Mouse (Mus musculus): Measurements from ENCODE around the gene Klk1b9. TPM values are rescaled to one million over a fixed set of nuclear protein-coding genes. Genes with fewer than 3 reads are reported as not detected.
"Not testable (repeated sequence)": the region's sequence is repeated elsewhere in the genome, so short reads cannot be mapped to it uniquely, and the experiment has no call there.

Gene Klk1b9
- polyA plus RNA-seq (2014; fragmentation: Nextera tagmentation; extraction: Ambion mirVana) = not detected in 2 replicates

DNA sequence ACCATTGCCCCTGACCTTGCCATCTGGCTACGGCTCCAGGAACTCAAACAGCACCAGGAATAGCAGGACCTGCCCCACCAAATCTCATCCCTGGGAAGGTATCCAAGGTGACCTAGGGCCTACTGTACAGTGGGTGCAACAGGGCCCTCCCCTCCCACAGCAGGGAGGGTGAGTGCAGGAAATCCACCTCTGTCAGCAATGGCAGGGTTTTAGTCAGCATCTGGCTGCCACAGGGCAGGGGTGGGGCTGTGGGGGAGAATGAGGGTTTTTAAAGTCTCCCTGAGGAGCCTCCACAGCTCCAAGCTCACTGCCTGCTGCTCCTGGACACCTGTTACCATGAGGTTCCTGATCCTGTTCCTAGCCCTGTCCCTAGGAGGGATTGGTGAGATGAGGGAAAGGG lies at the start of gene Klk1b9:
Gene Klk1b9, plus strand, starts transcription at position 301 of the 400 bp plus-strand sequence.
- not testable (repeated sequence) for H3K4me3 ChIP-seq (ENCODE audit: low read depth, low read length); DNase-seq (ENCODE audit: low spot score); H3K9ac ChIP-seq (ENCODE audit: low read depth, low read length); H3K27ac ChIP-seq (replicated peaks; ENCODE audit: low read depth, low read length); H3K9me3 ChIP-seq (ENCODE audit: control insufficient read depth, low read length); H3K4me2 ChIP-seq (ENCODE audit: low read depth, low read length); H3K36me3 ChIP-seq (ENCODE audit: control insufficient read depth, insufficient read depth, low read length); H3K4me1 ChIP-seq (ENCODE audit: control insufficient read depth, insufficient read depth, low read length); H3K27me3 ChIP-seq (replicated peaks; ENCODE audit: control insufficient read depth, insufficient read depth, low read length); ATAC-seq (ENCODE audit: low read depth)
- 88% methylated on average over 1 of the region's 1 CpGs for WGBS

DNA sequence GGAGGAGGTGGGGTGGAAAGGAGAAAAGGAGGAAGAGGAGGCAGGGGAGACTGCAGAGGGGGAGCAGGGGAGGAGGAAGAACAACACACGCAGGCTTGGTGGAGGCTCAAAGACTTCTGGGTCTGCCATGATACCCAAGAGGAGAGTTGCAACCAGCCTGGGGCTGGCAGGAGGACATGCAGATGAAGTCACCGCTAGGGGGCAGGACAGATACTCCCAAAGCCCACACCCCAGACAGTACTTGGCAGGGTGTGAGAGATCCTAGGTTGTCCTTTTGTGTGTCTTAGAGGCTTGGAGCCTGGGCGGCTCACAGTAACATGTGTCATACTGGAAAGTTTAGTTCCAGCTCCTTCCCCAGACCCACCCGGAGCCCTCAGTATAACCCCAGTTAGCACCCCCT lies 47.3 kb upstream of the Klk1b9 start:
- Histone ChIP-seq H3K9me3 (ENCODE audit: control insufficient read depth, low read length) (no peaks in the 10 kb centered on the region), H3K4me2 (ENCODE audit: low read depth, low read length) (no peak overlapping the region), H3K27me3 (replicated peaks; ENCODE audit: control insufficient read depth, insufficient read depth, low read length) (no peaks in the 10 kb centered on the region), H3K4me3 (ENCODE audit: low read depth, low read length) (no peak overlapping the region), H3K9ac (ENCODE audit: low read depth, low read length) (no peak overlapping the region), H3K36me3 (ENCODE audit: control insufficient read depth, insufficient read depth, low read length) (no peaks in the 10 kb centered on the region), H3K4me1 (ENCODE audit: control insufficient read depth, insufficient read depth, low read length) (no peaks in the 10 kb centered on the region), H3K27ac (replicated peaks; ENCODE audit: low read depth, low read length) (no peak overlapping the region)
- DNase-seq (ENCODE audit: low spot score) = peak; percentile 10
- 40% methylated on average over 4 of the region's 4 CpGs for WGBS
- ATAC-seq (ENCODE audit: low read depth) = no peak; the same call in 1 of the 2 replicates

DNA sequence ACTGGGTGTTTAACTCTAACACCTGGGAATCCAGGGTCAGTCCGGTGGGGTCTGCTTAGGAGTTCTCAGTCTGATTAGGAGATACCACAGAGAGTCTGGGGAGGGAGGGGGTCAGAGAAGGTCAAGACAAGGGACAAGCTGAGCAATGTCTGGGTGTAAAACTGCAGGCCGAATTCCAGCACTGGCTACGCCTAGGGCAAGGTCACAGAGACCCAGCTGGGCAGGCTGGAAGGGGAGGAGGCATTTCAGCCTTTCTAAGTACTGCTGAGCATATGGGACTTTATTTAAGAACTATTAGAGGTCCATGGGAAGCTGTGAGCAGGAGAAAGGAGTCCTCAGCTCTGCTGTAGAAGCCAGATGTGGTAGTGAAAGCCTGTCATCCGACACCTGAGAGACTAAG lies 43.5 kb upstream of the Klk1b9 start:
- DNase-seq (ENCODE audit: low spot score) (no peak), ATAC-seq (ENCODE audit: low read depth) (no peak)
- H3K4me1 ChIP-seq (ENCODE audit: control insufficient read depth, insufficient read depth, low read length) = no peaks in the 10 kb centered on the region
- no peaks in the 10 kb centered on the region for H3K9me3 ChIP-seq (ENCODE audit: control insufficient read depth, low read length)
- H3K4me3 ChIP-seq (ENCODE audit: low read depth, low read length) = no peak overlapping the region
- no peaks in the 10 kb centered on the region for H3K27me3 ChIP-seq (replicated peaks; ENCODE audit: control insufficient read depth, insufficient read depth, low read length)
- H3K27ac ChIP-seq (replicated peaks; ENCODE audit: low read depth, low read length) = no peak overlapping the region
- no peak overlapping the region for H3K4me2 ChIP-seq (ENCODE audit: low read depth, low read length)
- WGBS = 46% methylated on average over 4 of the region's 4 CpGs
- no peak overlapping the region for H3K9ac ChIP-seq (ENCODE audit: low read depth, low read length)
- H3K36me3 ChIP-seq (ENCODE audit: control insufficient read depth, insufficient read depth, low read length) = no peaks in the 10 kb centered on the region

DNA sequence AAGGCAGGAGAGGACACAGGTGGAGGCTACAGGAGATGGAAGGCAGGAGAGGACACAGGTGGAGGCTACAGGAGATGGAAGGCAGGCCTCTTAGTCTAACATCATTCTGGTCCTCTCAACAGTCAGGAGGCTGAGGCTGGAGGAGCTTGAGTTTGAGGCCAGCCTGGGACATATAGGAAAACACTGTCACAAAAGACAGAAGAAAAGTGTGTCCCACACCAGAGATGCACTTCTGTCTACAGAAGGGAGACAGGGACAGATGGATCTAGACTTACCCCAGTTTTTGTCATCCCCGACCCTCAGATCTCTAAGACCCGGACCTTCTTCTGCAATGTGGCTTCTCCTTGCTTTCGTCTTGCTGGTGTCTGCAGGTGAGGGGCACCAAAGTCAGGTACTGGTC lies 42.4 kb upstream of the Klk1b9 start, which contains the start of gene Klk15:
Gene Klk15, plus strand, starts transcription at position 301 of the 400 bp plus-strand sequence.
- no peak for ATAC-seq (ENCODE audit: low read depth)
- H3K4me2 ChIP-seq (ENCODE audit: low read depth, low read length) = no peak within 1 kb of the TSS
- 83% methylated on average over 3 of the region's 3 CpGs for WGBS

DNA sequence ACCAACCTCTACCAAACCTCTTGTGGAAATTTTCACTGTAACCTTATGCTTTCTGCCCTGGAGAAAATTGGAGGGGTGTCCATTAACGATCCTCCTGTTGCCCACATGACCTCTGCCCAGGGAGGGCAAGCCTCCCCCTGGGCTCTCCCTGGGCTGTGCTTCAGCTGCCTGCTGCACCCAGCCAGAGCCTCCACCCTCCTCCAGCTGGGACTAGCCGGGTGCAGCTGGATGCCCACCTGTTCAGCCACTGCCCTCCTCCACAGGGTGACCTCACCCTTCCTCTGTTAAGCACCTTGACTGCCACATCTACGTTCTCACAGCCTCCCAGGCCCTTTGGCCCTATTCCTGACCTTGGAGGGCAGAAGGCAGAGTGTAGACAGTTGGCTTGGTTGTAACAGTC lies 41.1 kb upstream of the Klk1b9 start:
- no peaks in the 10 kb centered on the region for H3K4me1 ChIP-seq (ENCODE audit: control insufficient read depth, insufficient read depth, low read length)
- H3K27me3 ChIP-seq (replicated peaks; ENCODE audit: control insufficient read depth, insufficient read depth, low read length) = no peaks in the 10 kb centered on the region
- no peaks in the 10 kb centered on the region for H3K9me3 ChIP-seq (ENCODE audit: control insufficient read depth, low read length)
- no peak overlapping the region for H3K9ac ChIP-seq (ENCODE audit: low read depth, low read length)
- ATAC-seq (ENCODE audit: low read depth) (no peak), DNase-seq (ENCODE audit: low spot score) (no peak)
- H3K36me3 ChIP-seq (ENCODE audit: control insufficient read depth, insufficient read depth, low read length) = no peaks in the 10 kb centered on the region
- 59% methylated on average over 3 of the region's 3 CpGs for WGBS
- H3K4me3 ChIP-seq (ENCODE audit: low read depth, low read length) = no peak overlapping the region
- no peak overlapping the region for H3K27ac ChIP-seq (replicated peaks; ENCODE audit: low read depth, low read length)
- no peak overlapping the region for H3K4me2 ChIP-seq (ENCODE audit: low read depth, low read length)

More for the DNA sequence above, 42.4 kb upstream of the Klk1b9 start, which contains the start of gene Klk15:
- Histone ChIP-seq H3K36me3 (ENCODE audit: control insufficient read depth, insufficient read depth, low read length) (no peaks in the 10 kb centered on the region), H3K4me3 (ENCODE audit: low read depth, low read length) (no peak within 1 kb of the TSS), H3K27me3 (replicated peaks; ENCODE audit: control insufficient read depth, insufficient read depth, low read length) (no peaks in the 10 kb centered on the region), H3K9me3 (ENCODE audit: control insufficient read depth, low read length) (no peaks in the 10 kb centered on the region), H3K9ac (ENCODE audit: low read depth, low read length) (no peak within 1 kb of the TSS), H3K27ac (replicated peaks; ENCODE audit: low read depth, low read length) (no peak within 1 kb of the TSS), H3K4me1 (ENCODE audit: control insufficient read depth, insufficient read depth, low read length) (no peaks in the 10 kb centered on the region)
- no peak for DNase-seq (ENCODE audit: low spot score)

DNA sequence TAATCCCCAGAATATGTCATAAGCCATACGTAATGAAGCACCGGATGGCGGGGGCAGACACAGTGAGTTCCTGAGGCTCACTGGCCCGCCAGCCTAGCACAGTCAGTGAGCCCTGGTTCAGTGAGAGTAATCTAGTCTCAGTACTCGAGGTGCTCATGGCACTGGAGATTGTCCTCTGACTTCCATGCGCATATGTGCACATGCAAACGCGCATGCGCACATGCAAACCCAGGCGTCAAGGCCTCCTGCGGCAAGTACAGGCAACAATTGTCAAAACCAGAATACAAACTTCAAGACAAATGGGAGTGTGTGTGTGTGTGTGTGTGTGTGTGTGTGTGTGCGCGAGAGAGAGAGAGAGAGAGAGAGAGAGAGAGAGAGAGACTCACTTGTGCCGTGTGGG lies 39.3 kb upstream of the Klk1b9 start:
- Histone ChIP-seq H3K4me2 (ENCODE audit: low read depth, low read length) (no peak overlapping the region), H3K36me3 (ENCODE audit: control insufficient read depth, insufficient read depth, low read length) (no peaks in the 10 kb centered on the region), H3K4me1 (ENCODE audit: control insufficient read depth, insufficient read depth, low read length) (no peaks in the 10 kb centered on the region), H3K27ac (replicated peaks; ENCODE audit: low read depth, low read length) (no peak overlapping the region), H3K9me3 (ENCODE audit: control insufficient read depth, low read length) (no peaks in the 10 kb centered on the region), H3K4me3 (ENCODE audit: low read depth, low read length) (no peak overlapping the region), H3K9ac (ENCODE audit: low read depth, low read length) (no peak overlapping the region), H3K27me3 (replicated peaks; ENCODE audit: control insufficient read depth, insufficient read depth, low read length) (no peaks in the 10 kb centered on the region)
- ATAC-seq (ENCODE audit: low read depth) = no peak
- no peak for DNase-seq (ENCODE audit: low spot score)
- whole genome bisulfite sequencing = 89% methylated on average over 14 of the region's 14 CpGs

DNA sequence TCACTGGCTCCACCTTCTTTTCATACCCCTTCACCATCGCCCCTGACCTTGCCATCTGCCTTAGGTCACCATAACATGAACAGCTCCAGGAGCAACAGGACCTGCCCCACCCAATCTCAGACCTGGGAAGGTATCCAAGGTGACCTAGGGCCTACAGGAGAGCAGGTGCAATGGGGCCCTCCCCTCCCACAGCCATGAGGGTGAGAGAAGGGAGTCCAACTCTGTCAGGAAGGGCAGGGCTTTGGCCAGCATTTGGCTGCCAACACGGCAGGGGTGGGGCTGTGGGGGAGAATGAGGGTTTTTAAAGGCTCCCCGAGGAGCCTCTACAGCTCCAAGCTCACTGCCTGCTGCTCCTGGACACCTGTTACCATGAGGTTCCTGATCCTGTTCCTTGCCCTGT lies 33.6 kb upstream of the Klk1b9 start:
- H3K36me3 ChIP-seq (ENCODE audit: control insufficient read depth, insufficient read depth, low read length); H3K27me3 ChIP-seq (replicated peaks; ENCODE audit: control insufficient read depth, insufficient read depth, low read length); H3K4me2 ChIP-seq (ENCODE audit: low read depth, low read length); H3K27ac ChIP-seq (replicated peaks; ENCODE audit: low read depth, low read length); H3K9ac ChIP-seq (ENCODE audit: low read depth, low read length); H3K9me3 ChIP-seq (ENCODE audit: control insufficient read depth, low read length); ATAC-seq (ENCODE audit: low read depth); DNase-seq (ENCODE audit: low spot score); H3K4me3 ChIP-seq (ENCODE audit: low read depth, low read length); H3K4me1 ChIP-seq (ENCODE audit: control insufficient read depth, insufficient read depth, low read length): not testable (repeated sequence)
- 73% methylated on average over 2 of the region's 3 CpGs for WGBS

DNA sequence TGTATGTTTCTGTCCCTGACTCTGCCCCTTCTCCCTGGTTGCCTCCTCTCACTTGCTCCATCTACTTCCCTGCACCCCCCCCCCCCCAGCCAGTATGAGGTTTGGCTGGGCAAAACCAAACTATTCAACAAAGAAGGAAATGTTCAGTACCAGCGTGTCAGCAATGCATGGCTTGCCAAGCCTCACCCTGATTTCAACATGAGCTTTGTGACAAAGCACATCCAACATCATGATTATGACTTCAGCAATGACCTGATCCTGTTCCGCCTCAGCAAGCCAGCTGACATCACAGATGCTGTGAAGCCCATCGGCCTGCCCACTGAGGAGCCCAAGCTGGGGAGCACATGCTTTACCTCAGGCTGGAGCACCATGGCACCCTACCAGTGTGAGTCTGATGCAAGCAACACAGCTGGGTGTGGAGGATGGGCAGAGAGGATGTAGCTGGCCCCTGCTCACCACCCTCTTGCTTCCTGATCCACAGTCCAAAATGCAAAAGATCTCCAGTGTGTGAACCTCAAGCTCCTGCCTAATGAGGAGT lies 31.1 kb upstream of the Klk1b9 start:
- no peak overlapping the region for H3K4me3 ChIP-seq (ENCODE audit: low read depth, low read length)
- DNase-seq (ENCODE audit: low spot score) (no peak), ATAC-seq (ENCODE audit: low read depth) (no peak)
- WGBS = 83% methylated on average over 3 of the region's 3 CpGs
- no peaks in the 10 kb centered on the region for H3K27me3 ChIP-seq (replicated peaks; ENCODE audit: control insufficient read depth, insufficient read depth, low read length)
- H3K36me3 ChIP-seq (ENCODE audit: control insufficient read depth, insufficient read depth, low read length) = no peaks in the 10 kb centered on the region
- H3K9me3 ChIP-seq (ENCODE audit: control insufficient read depth, low read length) = no peaks in the 10 kb centered on the region
- no peak overlapping the region for H3K27ac ChIP-seq (replicated peaks; ENCODE audit: low read depth, low read length)
- no peak overlapping the region for H3K9ac ChIP-seq (ENCODE audit: low read depth, low read length)
- no peak overlapping the region for H3K4me2 ChIP-seq (ENCODE audit: low read depth, low read length)
- H3K4me1 ChIP-seq (ENCODE audit: control insufficient read depth, insufficient read depth, low read length) = no peaks in the 10 kb centered on the region

DNA sequence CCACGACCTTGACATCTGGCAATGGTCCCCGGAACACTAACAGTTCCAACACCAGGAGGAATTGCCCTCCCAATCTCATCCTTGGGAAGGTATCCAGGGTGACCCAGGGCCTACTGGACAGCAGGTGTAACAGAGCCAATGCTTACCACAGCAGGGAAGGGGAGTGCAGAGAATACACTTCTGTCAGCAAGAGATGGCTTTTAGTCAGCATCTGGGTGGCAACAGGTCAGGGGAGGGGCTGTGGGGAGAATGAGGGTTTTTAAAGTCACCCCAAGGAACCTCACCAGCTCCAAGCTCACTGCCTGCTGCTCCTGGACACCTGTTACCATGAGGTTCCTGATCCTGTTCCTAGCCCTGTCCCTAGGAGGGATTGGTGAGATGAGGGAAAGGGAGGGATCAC lies 25.5 kb upstream of the Klk1b9 start, which contains the start of gene Klk1b8:
Gene Klk1b8, plus strand, starts transcription at position 301 of the 400 bp plus-strand sequence.
- Histone ChIP-seq H3K9me3 (ENCODE audit: control insufficient read depth, low read length) (no peaks in the 10 kb centered on the region), H3K27me3 (replicated peaks; ENCODE audit: control insufficient read depth, insufficient read depth, low read length) (no peaks in the 10 kb centered on the region), H3K36me3 (ENCODE audit: control insufficient read depth, insufficient read depth, low read length) (no peaks in the 10 kb centered on the region), H3K4me3 (ENCODE audit: low read depth, low read length) (no peak within 1 kb of the TSS), H3K4me2 (ENCODE audit: low read depth, low read length) (no peak within 1 kb of the TSS), H3K9ac (ENCODE audit: low read depth, low read length) (no peak within 1 kb of the TSS), H3K27ac (replicated peaks; ENCODE audit: low read depth, low read length) (no peak within 1 kb of the TSS), H3K4me1 (ENCODE audit: control insufficient read depth, insufficient read depth, low read length) (no peaks in the 10 kb centered on the region)
- 87% methylated on average over 2 of the region's 2 CpGs for WGBS
- ATAC-seq (ENCODE audit: low read depth) (no peak), DNase-seq (ENCODE audit: low spot score) (no peak)

All from embryonic facial prominence, embryonic 14.5 days (tissue).